Mouse (Mus musculus) embryonic facial prominence, embryonic 15.5 days (tissue): ENCODE data around the gene Pcf11. TPM values are rescaled to one million over a fixed set of nuclear protein-coding genes. Genes with fewer than 3 reads are reported as not detected.

ENCODE experiments used
- ATAC-seq: fragments of 200-750 bp; cut with Nextera tagmentation; 2 replicates; pipeline ENCODE4 v1.8.0; 2017; ENCODE audit warnings: low read depth, moderate TSS enrichment; ENCODE audit not compliant: insufficient number of reproducible peaks, low FRiP score, low TSS enrichment
- H3K27ac ChIP-seq: fragments of 300-500 bp; sonication (generic); replicated peaks from 2 replicates; pipeline ENCODE4 v1.5.1; 2015; ENCODE audit warnings: mild to moderate bottlenecking, inconsistent platforms
- H3K27me3 ChIP-seq: fragments of 300-500 bp; sonication (generic); 2 replicates; pipeline ENCODE4 v1.6.1; 2015; ENCODE audit warnings: inconsistent platforms
- H3K36me3 ChIP-seq: fragments of 300-500 bp; sonication (generic); 2 replicates; pipeline ENCODE4 v1.6.1; 2015; ENCODE audit warnings: mild to moderate bottlenecking, inconsistent platforms
- H3K4me1 ChIP-seq: fragments of 300-500 bp; sonication (generic); 2 replicates; pipeline ENCODE4 v1.6.1; 2015; ENCODE audit warnings: inconsistent platforms
- H3K4me2 ChIP-seq: fragments of 300-500 bp; sonication (generic); replicated peaks from 2 replicates; pipeline ENCODE4 v1.6.1; 2015; ENCODE audit warnings: mild to moderate bottlenecking, inconsistent platforms
- H3K4me3 ChIP-seq: fragments of 300-500 bp; sonication (generic); replicated peaks from 2 replicates; pipeline ENCODE4 v1.5.1; 2015; ENCODE audit warnings: mild to moderate bottlenecking, inconsistent platforms
- H3K9ac ChIP-seq: fragments of 300-500 bp; sonication (generic); 2 replicates; pipeline ENCODE4 v1.6.1; 2015; ENCODE audit warnings: inconsistent platforms
- H3K9me3 ChIP-seq: fragments of 300-500 bp; sonication (generic); replicated peaks from 2 replicates; pipeline ENCODE4 v1.6.1; 2016; ENCODE audit warnings: inconsistent platforms
- WGBS: fragments of 180-500 bp; shearing (Covaris S2); methylation state at CpG from one replicate; pipeline ENCODE4 v1.1.7; 2015; 5-methylcytosine and 5-hydroxymethylcytosine counted together
- polyA plus RNA-seq: library from polyadenylated mRNA; unstranded; fragments of >200 nt; fragmentation: Nextera tagmentation; extraction: Ambion mirVana; gene quantifications from 2 replicates; pipeline ENCODE4 v1.2.1, GENCODE M21; 2015

Gene Pcf11
- polyA plus RNA-seq, 1 experiment from 2014 or later, result 23.1 TPM

GRCm38 (mm10) chr7:92637021-92637625 is 32.6 kb downstream of the Pcf11 start, which contains the start of gene Ankrd42:
Ankrd42 (minus strand) TSS chr7:92637142.
- under 1% methylated on average over 44 of the region's 44 CpGs for WGBS
- peak within 1 kb of the TSS; percentile 91 for H3K4me3 ChIP-seq
- H3K9ac ChIP-seq, result peak within 1 kb of the TSS; percentile 88
- H3K27ac ChIP-seq, result peak within 1 kb of the TSS; percentile 82
- H3K36me3 ChIP-seq, result peaks cover 3% of the 10 kb centered on the region; the same call in 1 of the 2 replicates
- peaks cover 15% of the 10 kb centered on the region for H3K4me1 ChIP-seq
- no peaks in the 10 kb centered on the region for H3K9me3 ChIP-seq
- no peaks in the 10 kb centered on the region for H3K27me3 ChIP-seq
- H3K4me2 ChIP-seq, result peak within 1 kb of the TSS; percentile 92
- ATAC-seq, result peak; percentile 96

GRCm38 (mm10) chr7:92636295-92637011 is 33.3 kb downstream of the Pcf11 start:
- H3K27me3 ChIP-seq, result no peaks in the 10 kb centered on the region
- H3K27ac ChIP-seq, result peak overlapping the region; percentile 82

GRCm38 (mm10) chr7:92630167-92630566 is 39.6 kb downstream of the Pcf11 start:
- 36% methylated on average over 2 of the region's 2 CpGs for WGBS
- no peak overlapping the region for H3K9ac ChIP-seq
- no peak overlapping the region for H3K27ac ChIP-seq
- no peak overlapping the region for H3K4me2 ChIP-seq
- H3K27me3 ChIP-seq, result no peaks in the 10 kb centered on the region
- ATAC-seq, result no peak
- H3K9me3 ChIP-seq, result no peaks in the 10 kb centered on the region
- H3K36me3 ChIP-seq, result no peaks in the 10 kb centered on the region
- H3K4me1 ChIP-seq, result no peaks in the 10 kb centered on the region
- H3K4me3 ChIP-seq, result no peak overlapping the region

More at GRCm38 (mm10) chr7:92636295-92637011, 33.3 kb downstream of the Pcf11 start:
- WGBS, result 2% methylated on average over 49 of the region's 49 CpGs
- Histone ChIP-seq H3K36me3 (no peaks in the 10 kb centered on the region), H3K4me2 (peak overlapping the region; percentile 92), H3K9ac (peak overlapping the region; percentile 88), H3K4me1 (peaks cover 15% of the 10 kb centered on the region), H3K4me3 (peak overlapping the region; percentile 91), H3K9me3 (no peaks in the 10 kb centered on the region)
- ATAC-seq, result peak; percentile 66

DNA sequence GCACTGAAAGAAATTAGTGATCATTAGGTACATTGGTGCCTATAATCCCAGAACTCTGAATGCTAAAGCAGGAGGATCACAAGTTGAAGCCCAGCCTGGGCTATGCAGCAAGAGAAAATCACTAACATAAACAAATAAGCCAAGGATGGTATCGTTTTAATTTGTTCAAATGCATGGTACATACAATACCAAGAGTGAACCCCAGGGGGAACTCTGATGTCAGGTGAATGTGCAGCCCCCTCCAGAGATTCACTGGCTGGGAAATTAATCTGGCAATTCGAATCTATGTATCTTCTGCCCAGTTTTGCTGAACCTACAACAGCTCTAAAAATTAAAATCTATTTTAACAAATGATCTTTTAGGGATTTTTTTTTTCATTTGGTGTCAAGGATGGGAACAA is 45.2 kb downstream of the Pcf11 start:
- no peak overlapping the region for H3K27ac ChIP-seq
- no peaks in the 10 kb centered on the region for H3K36me3 ChIP-seq
- no peak for ATAC-seq
- no peaks in the 10 kb centered on the region for H3K9me3 ChIP-seq
- H3K4me3 ChIP-seq, result no peak overlapping the region
- H3K4me1 ChIP-seq, result no peaks in the 10 kb centered on the region
- no peaks in the 10 kb centered on the region for H3K27me3 ChIP-seq
- 50% methylated on average over 2 of the region's 2 CpGs for WGBS
- H3K9ac ChIP-seq, result no peak overlapping the region
- no peak overlapping the region for H3K4me2 ChIP-seq

DNA sequence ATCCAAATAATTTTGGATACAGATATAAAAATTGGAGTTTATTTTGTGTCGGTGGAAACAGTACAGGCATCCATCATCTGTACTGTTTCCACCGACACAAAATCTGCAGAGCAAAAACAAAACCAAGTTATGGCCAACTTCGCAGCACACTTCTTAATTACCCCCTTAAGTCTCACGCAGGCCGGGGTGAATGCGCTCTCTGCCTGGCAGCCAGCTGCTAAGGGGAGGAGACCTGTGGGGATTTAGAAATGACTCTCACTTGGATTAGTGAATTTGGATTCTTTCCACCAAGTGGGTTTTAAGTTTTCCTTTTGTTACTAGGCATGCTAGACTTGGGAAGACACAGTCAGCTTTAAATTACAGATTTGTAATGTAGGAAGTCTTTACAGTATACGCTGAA is 58.9 kb downstream of the Pcf11 start:
- Histone ChIP-seq H3K27me3 (no peaks in the 10 kb centered on the region), H3K4me1 (no peaks in the 10 kb centered on the region), H3K36me3 (0 out of 2 replicates have a peak, but pooled peaks cover 3% of the 10 kb centered on the region), H3K9me3 (no peaks in the 10 kb centered on the region), H3K27ac (no peak overlapping the region), H3K9ac (no peak overlapping the region), H3K4me2 (no peak overlapping the region), H3K4me3 (no peak overlapping the region)
- WGBS, result 48% methylated on average over 7 of the region's 7 CpGs
- no peak for ATAC-seq

DNA sequence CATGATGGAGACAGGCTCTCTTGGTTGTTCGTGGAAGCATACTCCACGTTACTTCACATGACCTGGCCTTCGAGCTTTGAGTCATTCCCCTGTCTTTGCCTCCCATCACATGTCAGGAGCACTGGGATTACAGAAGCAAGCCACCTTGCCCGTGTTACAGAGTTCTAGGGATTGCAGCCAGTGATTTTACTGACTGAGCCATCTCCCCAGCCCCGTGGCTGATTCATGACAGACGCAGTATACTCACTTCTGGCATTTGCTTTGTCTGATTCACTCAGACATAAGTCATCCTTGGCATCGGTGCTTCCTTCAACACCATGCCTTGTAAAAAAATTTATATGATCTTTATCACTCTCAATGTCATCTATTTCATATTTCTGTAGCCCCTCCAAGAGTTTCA is 64.8 kb downstream of the Pcf11 start:
- no peak overlapping the region for H3K4me3 ChIP-seq
- no peak for ATAC-seq
- 89% methylated on average over 7 of the region's 7 CpGs for WGBS
- H3K27ac ChIP-seq, result no peak overlapping the region
- H3K27me3 ChIP-seq, result no peaks in the 10 kb centered on the region
- no peak overlapping the region for H3K4me2 ChIP-seq
- H3K9me3 ChIP-seq, result no peaks in the 10 kb centered on the region
- H3K36me3 ChIP-seq, result peaks cover 11% of the 10 kb centered on the region; the same call in 1 of the 2 replicates
- no peaks in the 10 kb centered on the region for H3K4me1 ChIP-seq
- H3K9ac ChIP-seq, result no peak overlapping the region

Other genes starting within 250 kb of the Pcf11 start
- gene Ccdc90b, start 108.8 kb downstream of the Pcf11 start, polyA plus RNA-seq, result 47.0 and 47.9 TPM in 2 replicates
- 11.4 and 12.9 TPM in 2 replicates for gene Ankrd42, start 32.8 kb downstream of the Pcf11 start, polyA plus RNA-seq
- 21.4 and 21.8 TPM in 2 replicates for gene Rab30, start 71.7 kb upstream of the Pcf11 start, polyA plus RNA-seq
- 9.2 and 10.4 TPM in 2 replicates for gene Ddias, start 204.3 kb upstream of the Pcf11 start, polyA plus RNA-seq
- gene Prcp, start 204.5 kb upstream of the Pcf11 start, polyA plus RNA-seq, result 30.2 and 30.5 TPM in 2 replicates